In the genomic region with DNA sequence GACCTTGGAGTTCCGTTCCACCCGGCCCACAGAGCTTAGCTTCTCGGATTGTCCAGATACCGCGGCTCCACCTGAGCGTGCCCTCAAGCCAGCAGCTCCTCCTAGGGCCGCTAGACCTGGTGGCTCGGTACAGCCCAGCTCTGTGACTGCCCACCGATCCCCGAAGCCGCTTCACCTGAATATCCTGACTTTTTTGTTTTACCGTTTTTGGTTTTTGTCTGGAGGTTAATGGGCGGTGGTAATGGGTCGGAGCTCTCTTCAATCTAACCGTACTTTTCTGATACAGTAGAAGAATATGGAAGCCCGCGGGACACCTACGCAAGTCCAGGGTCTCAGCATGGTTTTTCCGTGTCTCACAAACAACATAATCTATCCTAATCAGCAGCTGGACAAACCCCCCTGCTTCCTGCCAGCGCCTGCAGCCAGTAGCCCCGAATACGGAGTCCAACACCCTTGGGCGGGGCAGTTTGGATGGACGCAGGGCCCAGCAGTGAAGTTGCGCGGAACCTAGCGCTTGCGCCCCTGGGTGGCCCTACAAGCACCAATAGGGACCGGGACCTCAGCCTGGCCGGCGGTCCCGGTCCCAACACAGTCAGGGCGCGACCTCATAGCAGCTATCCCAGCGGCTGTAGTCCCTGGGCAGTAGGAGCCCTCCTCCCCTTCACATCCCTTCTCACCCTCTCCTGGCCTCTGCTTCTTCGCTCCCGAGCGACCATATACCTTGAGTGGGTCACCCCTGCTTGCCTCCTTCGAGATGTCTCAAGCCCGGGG, we compare ENCODE assay signal across 10 mouse cellular contexts. TPM values are rescaled to one million over a fixed set of nuclear protein-coding genes. Genes with fewer than 3 reads are reported as not detected.
DNase-seq lines count a peak whose midpoint lies in the region; ATAC-seq lines count a peak whose summit lies in the region.
"Had no signal": no experiment of that assay in that cellular context is flagged by ENCODE, and none has a peak within 500 bp of the region (broad histone marks: within the 10 kb centered on the region; RNA-seq: fewer than 3 reads in every experiment).

No protein-coding gene starts in this region.

- no peak overlapping the region for H3K4me3 ChIP-seq in hindbrain, embryonic 10.5 days
- no peak overlapping the region; the same call in 1 of the 2 replicates for H3K4me3 ChIP-seq in hindbrain, embryonic 12.5 days
- H3K4me3 ChIP-seq in embryonic facial prominence, embryonic 11.5 days (ENCODE audit: low read depth, low read length): no peak overlapping the region
- H3K4me3 ChIP-seq: liver, embryonic 15.5 days had no signal

- H3K27ac ChIP-seq in hindbrain, embryonic 10.5 days: no peak overlapping the region
- no peak overlapping the region for H3K27ac ChIP-seq in hindbrain, embryonic 12.5 days
- H3K27ac ChIP-seq in embryonic facial prominence, embryonic 11.5 days (replicated peaks; ENCODE audit: low read depth, low read length): no peak overlapping the region
- H3K27ac ChIP-seq: liver, embryonic 15.5 days had no signal

- no peak overlapping the region for H3K9ac ChIP-seq in hindbrain, embryonic 12.5 days
- H3K9ac ChIP-seq in embryonic facial prominence, embryonic 11.5 days (replicated peaks; ENCODE audit: low read length): no peak overlapping the region
- H3K9ac ChIP-seq: liver, embryonic 15.5 days had no signal

- peaks cover 28% of the 10 kb centered on the region for H3K4me1 ChIP-seq in hindbrain, embryonic 10.5 days (replicated peaks)
- no peaks in the 10 kb centered on the region for H3K4me1 ChIP-seq in hindbrain, embryonic 12.5 days
- no peaks in the 10 kb centered on the region for H3K4me1 ChIP-seq in embryonic facial prominence, embryonic 11.5 days (ENCODE audit: control insufficient read depth, insufficient read depth, low read length)
- H3K4me1 ChIP-seq: liver, embryonic 15.5 days had no signal

- H3K36me3 ChIP-seq in hindbrain, embryonic 10.5 days: no peaks in the 10 kb centered on the region
- H3K36me3 ChIP-seq in hindbrain, embryonic 12.5 days: no peaks in the 10 kb centered on the region
- H3K36me3 ChIP-seq in embryonic facial prominence, embryonic 11.5 days (replicated peaks; ENCODE audit: control insufficient read depth, insufficient read depth, low read depth, low read length): no peaks in the 10 kb centered on the region
- H3K36me3 ChIP-seq: G1E; liver, embryonic 15.5 days had no signal

- H3K4me2 ChIP-seq in hindbrain, embryonic 12.5 days (replicated peaks): no peak overlapping the region
- H3K4me2 ChIP-seq in embryonic facial prominence, embryonic 11.5 days (ENCODE audit: low read depth, low read length): no peak overlapping the region
- H3K4me2 ChIP-seq: liver, embryonic 15.5 days had no signal

- DNase-seq in hindbrain, embryonic 10.5 days (ENCODE audit: low spot score): peak; percentile 41
- peak; percentile 19 for DNase-seq in embryonic facial prominence, embryonic 11.5 days (ENCODE audit: low spot score)
- peak; percentile 52 for DNase-seq in kidney, postnatal 10 days
- DNase-seq in retina, embryonic 14.5 days (ENCODE audit: low spot score): peak; percentile 21
- DNase-seq in lung, adult 18-20 months: no peak
- DNase-seq in layer of hippocampus, adult 9-10 months (ENCODE audit: low spot score): no peak

- ATAC-seq in hindbrain, embryonic 12.5 days (ENCODE audit: low FRiP score): no peak
- ATAC-seq in embryonic facial prominence, embryonic 11.5 days (replicated peaks; ENCODE audit: insufficient number of reproducible peaks, low FRiP score, low TSS enrichment, low read depth): no peak
- ATAC-seq in cerebellum, adult (ENCODE audit: insufficient number of reproducible peaks, low FRiP score, low TSS enrichment): no peak; the same call in 1 of the 2 replicates

- under 1% methylated on average over 40 of the region's 40 CpGs for WGBS in hindbrain, embryonic 10.5 days
- WGBS in hindbrain, embryonic 12.5 days: under 1% methylated on average over 40 of the region's 40 CpGs
- under 1% methylated on average over 40 of the region's 40 CpGs for WGBS in embryonic facial prominence, embryonic 11.5 days

- peaks cover 93% of the 10 kb centered on the region for H3K27me3 ChIP-seq in hindbrain, embryonic 10.5 days (ENCODE audit: insufficient read depth, poor library complexity, severe bottlenecking)
- peaks cover 91% of the 10 kb centered on the region for H3K27me3 ChIP-seq in hindbrain, embryonic 12.5 days
- peaks cover 27% of the 10 kb centered on the region for H3K27me3 ChIP-seq in embryonic facial prominence, embryonic 11.5 days (ENCODE audit: control insufficient read depth, insufficient read depth, low read length)

- H3K9me3 ChIP-seq in hindbrain, embryonic 10.5 days: no peaks in the 10 kb centered on the region
- H3K9me3 ChIP-seq in hindbrain, embryonic 12.5 days (replicated peaks): no peaks in the 10 kb centered on the region
- H3K9me3 ChIP-seq in embryonic facial prominence, embryonic 11.5 days (replicated peaks; ENCODE audit: control insufficient read depth, low read length): no peaks in the 10 kb centered on the region
- H3K9me3 ChIP-seq: liver, embryonic 15.5 days had no signal

RNA-seq across cellular contexts. Expression of gene Pitx2, which starts 25.3 kb away (rescaled TPM):
- 7.1 and 21.1 TPM in 2 replicates for polyA plus RNA-seq in hindbrain, embryonic 10.5 days (2016; fragmentation: Nextera tagmentation; extraction: Ambion mirVana)
- 6.5 and 8.3 TPM in 2 replicates for polyA plus RNA-seq in hindbrain, embryonic 12.5 days (2016; fragmentation: Nextera tagmentation; extraction: Ambion mirVana)
- 35.6 and 41.4 TPM in 2 replicates for polyA plus RNA-seq in embryonic facial prominence, embryonic 11.5 days (2014; fragmentation: Nextera tagmentation; extraction: Ambion mirVana)
- polyA plus RNA-seq: G1E had no signal

Comparison
In these comparisons a context has a peak if more than half of its experiments do, and no peak if none do; other contexts are left out.
1. DNase-seq: peak in hindbrain, embryonic 10.5 days (single experiment), embryonic facial prominence, embryonic 11.5 days (single experiment), kidney, postnatal 10 days (single experiment) and retina, embryonic 14.5 days (single experiment); none in lung, adult 18-20 months (0 of 2) and layer of hippocampus, adult 9-10 months (single experiment).